Mouse (Mus musculus): ENCODE data around the gene Rad51d.

Rad51d gene

GRCm38 (mm10) chr11:82826818-82827217 is 63.6 kb downstream of the Rad51d start:
- DNase-seq (ENCODE audit: extremely low spot score, low spot score): no peak

Data from neural tube, embryonic 10.5 days (tissue).